Mouse (Mus musculus): ENCODE data around the gene Nphp3. TPM values are rescaled to one million over a fixed set of nuclear protein-coding genes. Genes with fewer than 3 reads are reported as not detected.

Nphp3 gene
- total and polyA plus RNA-seq, 3 experiments = 2.3 to 3.7 TPM; not detected in 1

- Histone ChIP-seq H3K4me1 (ENCODE audit: control insufficient read depth in 1 of 2, insufficient read depth in 2 of 2, low read length in 2 of 2) (no peaks in the 10 kb centered on the region), H3K4me3 (ENCODE audit: control insufficient read depth in 1 of 2, insufficient read depth in 1 of 2, low read depth in 2 of 2, low read length in 2 of 2) (no peak overlapping the region), H3K36me3 (ENCODE audit: control insufficient read depth in 1 of 2, insufficient read depth in 2 of 2, low read length in 2 of 2) (no peaks in the 10 kb centered on the region), H3K9me3 (replicated peaks; ENCODE audit: insufficient read depth, low read length) (no peaks in the 10 kb centered on the region), H3K79me2 (ENCODE audit: control insufficient read depth, insufficient read depth, low read length, poor library complexity) (no peaks in the 10 kb centered on the region), H3K27ac (ENCODE audit: control insufficient read depth, low read depth, low read length) (no peak overlapping the region), H3K9ac (ENCODE audit: control insufficient read depth, low read depth, low read length, poor library complexity, severe bottlenecking) (no peak overlapping the region), H3K27me3 (ENCODE audit: control insufficient read depth in 1 of 2, insufficient read depth in 2 of 2, low read length in 2 of 2) (no peaks in the 10 kb centered on the region)
- DNase-seq (ENCODE audit: low read depth, low spot score) = no peak
- TF ChIP-seq MYC (IDR thresholded peaks at IDR 0.05; ENCODE audit: low read depth, low read length) = no peak
- TF ChIP-seq POLR2AphosphoS2 (IDR thresholded peaks at IDR 0.05; ENCODE audit: low read length) = no peak
- TF ChIP-seq NRF1 (IDR thresholded peaks at IDR 0.05; ENCODE audit: insufficient read depth, low read depth, low read length, poor library complexity, severe bottlenecking) = no peak
- no peak for TF ChIP-seq NELFE (IDR thresholded peaks at IDR 0.05; ENCODE audit: low read depth, low read length)
- TF ChIP-seq MAZ (IDR thresholded peaks at IDR 0.05; ENCODE audit: low read depth, low read length) = no peak
- TF ChIP-seq POLR2AphosphoS5 (IDR thresholded peaks at IDR 0.05; ENCODE audit: borderline replicate concordance, low read depth, low read length) = no peak
These were observed 24.8 kb downstream of the Nphp3 start for GRCm38 (mm10) chr9:104027186-104027585.

- H3K9me3 ChIP-seq (replicated peaks; ENCODE audit: insufficient read depth, low read length) = no peaks in the 10 kb centered on the region
- TF ChIP-seq ZC3H11A (IDR thresholded peaks at IDR 0.05; ENCODE audit: low read depth, low read length) (no peak), POLR2AphosphoS5 (IDR thresholded peaks at IDR 0.05; ENCODE audit: borderline replicate concordance, low read depth, low read length) (no peak), ETS1 (IDR thresholded peaks at IDR 0.05; ENCODE audit: low read depth, low read length) (no peak), MAX (IDR thresholded peaks at IDR 0.05; ENCODE audit: low read length) (no peak), UBTF (IDR thresholded peaks at IDR 0.05; ENCODE audit: borderline replicate concordance, insufficient read depth, low read depth, low read length) (no peak), POLR2AphosphoS2 (IDR thresholded peaks at IDR 0.05; ENCODE audit: low read length) (no peak), TBP (IDR thresholded peaks at IDR 0.05; ENCODE audit: low read depth, low read length) (no peak), RCOR1 (IDR thresholded peaks at IDR 0.05; ENCODE audit: low read depth, low read length) (no peak), NRF1 (IDR thresholded peaks at IDR 0.05; ENCODE audit: insufficient read depth, low read depth, low read length, poor library complexity, severe bottlenecking) (no peak)
- no peaks in the 10 kb centered on the region for H3K27me3 ChIP-seq (ENCODE audit: control insufficient read depth in 1 of 2, insufficient read depth in 2 of 2, low read length in 2 of 2)
- H3K27ac ChIP-seq (ENCODE audit: control insufficient read depth, low read depth, low read length) = no peak overlapping the region
- no peaks in the 10 kb centered on the region for H3K36me3 ChIP-seq (ENCODE audit: control insufficient read depth in 1 of 2, insufficient read depth in 2 of 2, low read length in 2 of 2)
- H3K79me2 ChIP-seq (ENCODE audit: control insufficient read depth, insufficient read depth, low read length, poor library complexity) = no peaks in the 10 kb centered on the region
- no peak overlapping the region for H3K4me3 ChIP-seq (ENCODE audit: control insufficient read depth in 1 of 2, insufficient read depth in 1 of 2, low read depth in 2 of 2, low read length in 2 of 2)
- DNase-seq (ENCODE audit: low read depth, low spot score) = no peak
- H3K4me1 ChIP-seq (ENCODE audit: control insufficient read depth in 1 of 2, insufficient read depth in 2 of 2, low read length in 2 of 2) = no peaks in the 10 kb centered on the region
- H3K9ac ChIP-seq (ENCODE audit: control insufficient read depth, low read depth, low read length, poor library complexity, severe bottlenecking) = no peak overlapping the region
These were observed 27.5 kb downstream of the Nphp3 start for GRCm38 (mm10) chr9:104029861-104030260.

- Histone ChIP-seq H3K27ac (ENCODE audit: control insufficient read depth, low read depth, low read length) (no peak overlapping the region), H3K4me1 (ENCODE audit: control insufficient read depth in 1 of 2, insufficient read depth in 2 of 2, low read length in 2 of 2) (no peaks in the 10 kb centered on the region), H3K4me3 (ENCODE audit: control insufficient read depth in 1 of 2, insufficient read depth in 1 of 2, low read depth in 2 of 2, low read length in 2 of 2) (no peak overlapping the region), H3K9me3 (replicated peaks; ENCODE audit: insufficient read depth, low read length) (no peaks in the 10 kb centered on the region), H3K36me3 (ENCODE audit: control insufficient read depth in 1 of 2, insufficient read depth in 2 of 2, low read length in 2 of 2) (no peaks in the 10 kb centered on the region), H3K27me3 (ENCODE audit: control insufficient read depth in 1 of 2, insufficient read depth in 2 of 2, low read length in 2 of 2) (no peaks in the 10 kb centered on the region), H3K9ac (ENCODE audit: control insufficient read depth, low read depth, low read length, poor library complexity, severe bottlenecking) (no peak overlapping the region), H3K79me2 (ENCODE audit: control insufficient read depth, insufficient read depth, low read length, poor library complexity) (no peaks in the 10 kb centered on the region)
- no peak for DNase-seq (ENCODE audit: low read depth, low spot score)
- TF ChIP-seq TCF12 (IDR thresholded peaks at IDR 0.05; ENCODE audit: low read depth, low read length) (no peak), ETS1 (IDR thresholded peaks at IDR 0.05; ENCODE audit: low read depth, low read length) (no peak), USF2 (IDR thresholded peaks at IDR 0.05; ENCODE audit: borderline replicate concordance in 1 of 2, insufficient read depth in 1 of 2, low read depth in 1 of 2, low read length in 2 of 2) (no peak), POLR2AphosphoS2 (IDR thresholded peaks at IDR 0.05; ENCODE audit: low read length) (no peak), BHLHE40 (IDR thresholded peaks at IDR 0.05; ENCODE audit: borderline replicate concordance, low read depth, low read length) (no peak), HCFC1 (IDR thresholded peaks at IDR 0.05; ENCODE audit: low read depth, low read length) (no peak), MYB (IDR thresholded peaks at IDR 0.05; ENCODE audit: low read depth, low read length) (no peak), KAT2A (conservative IDR thresholded peaks at IDR 0.05; ENCODE audit: low read depth, low read length) (no peak), CHD1 (IDR thresholded peaks at IDR 0.05; ENCODE audit: low read depth, low read length) (no peak), ELF1 (IDR thresholded peaks at IDR 0.05; ENCODE audit: low read depth, low read length) (no peak), MAZ (IDR thresholded peaks at IDR 0.05; ENCODE audit: low read depth, low read length) (no peak), RAD21 (IDR thresholded peaks at IDR 0.05; ENCODE audit: low read depth, low read length) (no peak), MXI1 (IDR thresholded peaks at IDR 0.05; ENCODE audit: low read depth, low read length) (no peak)
These were observed 31.9 kb downstream of the Nphp3 start for GRCm38 (mm10) chr9:104034231-104034630.
